Mouse (Mus musculus): ENCODE data around the gene Syne3.

The Syne3 gene

DNA sequence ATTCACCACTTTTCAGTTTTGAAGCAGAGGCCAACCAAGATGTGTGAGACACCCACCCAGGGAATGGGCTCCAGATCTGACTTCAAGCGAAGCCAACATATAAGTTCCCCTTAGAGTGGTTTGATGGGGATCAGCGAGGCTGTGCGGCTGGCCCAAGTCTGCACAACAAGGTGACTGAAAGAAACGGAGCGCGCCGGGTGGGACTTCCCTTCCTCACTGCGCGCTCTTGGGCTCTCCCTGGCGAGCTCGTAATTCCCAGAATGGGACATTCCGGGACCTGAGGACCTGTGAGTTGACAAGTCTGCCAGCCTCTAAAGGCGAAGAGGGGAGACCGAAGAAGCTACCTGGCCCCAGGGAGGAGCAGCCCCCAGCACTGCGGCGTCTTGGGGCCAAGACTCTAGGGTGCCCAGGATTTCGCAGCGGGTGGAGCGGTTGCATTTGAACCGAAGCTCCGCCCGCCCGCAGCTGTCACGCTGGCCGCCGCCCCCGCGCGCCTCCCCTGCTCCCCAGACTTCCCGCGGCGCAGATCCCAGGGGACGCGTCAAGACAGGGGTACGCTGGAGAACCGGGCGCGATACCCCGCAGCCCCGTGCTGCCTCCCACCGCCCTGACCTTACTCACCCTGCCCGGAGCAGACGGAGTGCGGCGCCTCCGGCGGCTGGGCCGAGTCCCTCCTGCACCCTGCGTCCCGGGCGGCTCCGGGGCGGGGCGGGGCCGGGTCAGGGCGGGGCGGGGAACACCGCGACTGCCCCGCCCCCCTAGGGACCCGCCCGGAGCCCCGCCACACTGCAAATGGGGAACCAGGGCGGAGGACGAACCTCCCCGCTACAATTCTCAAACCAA is at the start of gene Syne3:
Gene Syne3 (minus strand): TSS at position 440 of the 843 bp plus-strand sequence.
- peak; percentile 92 for DNase-seq

DNA sequence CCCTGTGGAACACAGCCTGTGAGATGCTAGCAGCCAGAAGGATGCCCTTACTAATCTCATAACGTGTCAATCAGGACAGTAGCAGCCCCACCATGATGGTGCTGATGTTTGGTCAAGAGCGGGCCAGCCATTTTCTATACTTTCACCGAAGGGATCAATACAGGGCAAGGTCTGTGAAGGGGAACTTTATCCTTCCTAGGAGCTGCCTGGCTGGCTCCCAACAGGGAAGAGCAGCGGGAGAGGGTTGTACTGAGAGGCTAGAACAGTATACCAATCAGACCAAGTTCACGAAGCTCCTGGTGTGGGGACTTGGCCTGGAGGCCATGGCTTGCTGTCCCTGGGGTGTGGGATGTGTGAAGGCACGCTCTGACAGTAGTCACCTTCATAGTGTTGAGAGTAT is 45.7 kb upstream of the Syne3 start:
- DNase-seq: no peak

DNA sequence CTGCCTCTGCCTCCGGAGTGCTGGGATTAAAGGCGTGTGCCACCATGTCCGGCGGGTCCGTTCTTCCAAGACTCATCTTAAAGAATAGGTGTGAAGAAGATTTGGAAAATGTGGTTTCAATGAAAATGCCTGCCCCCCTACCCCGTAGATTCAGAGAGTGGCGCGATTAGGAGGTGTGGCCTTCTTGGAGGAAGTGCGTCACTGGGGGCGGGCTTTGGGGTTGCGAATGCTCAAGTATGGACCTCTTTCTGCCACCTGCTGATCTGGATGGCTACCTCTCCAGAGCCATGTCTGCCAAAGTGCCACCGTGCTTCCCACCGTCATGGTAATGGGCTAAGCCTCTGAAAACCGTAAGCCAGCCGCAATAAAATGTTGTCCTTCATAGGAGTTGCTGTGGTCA is 44.4 kb upstream of the Syne3 start:
- no peak for DNase-seq

DNA sequence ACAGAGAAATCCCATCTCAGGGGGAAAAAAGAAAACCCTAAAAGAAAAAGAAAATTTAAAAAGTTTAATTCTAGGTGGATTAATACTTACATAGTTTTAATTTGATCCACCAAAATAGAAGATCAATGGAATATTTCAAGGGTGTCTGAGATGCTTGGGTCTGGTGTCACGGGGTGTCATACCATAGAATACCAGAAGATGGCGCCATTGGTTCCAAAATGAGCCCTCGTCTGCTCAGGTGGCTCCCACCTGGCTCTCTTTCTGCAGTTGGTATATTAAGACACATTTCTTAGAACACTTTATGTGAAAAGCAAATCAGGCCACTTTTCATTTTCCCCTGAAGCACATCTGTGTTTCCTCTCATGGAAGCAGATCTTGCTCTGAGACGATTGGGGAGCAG is 41.3 kb upstream of the Syne3 start:
- DNase-seq: peak; percentile 78

DNA sequence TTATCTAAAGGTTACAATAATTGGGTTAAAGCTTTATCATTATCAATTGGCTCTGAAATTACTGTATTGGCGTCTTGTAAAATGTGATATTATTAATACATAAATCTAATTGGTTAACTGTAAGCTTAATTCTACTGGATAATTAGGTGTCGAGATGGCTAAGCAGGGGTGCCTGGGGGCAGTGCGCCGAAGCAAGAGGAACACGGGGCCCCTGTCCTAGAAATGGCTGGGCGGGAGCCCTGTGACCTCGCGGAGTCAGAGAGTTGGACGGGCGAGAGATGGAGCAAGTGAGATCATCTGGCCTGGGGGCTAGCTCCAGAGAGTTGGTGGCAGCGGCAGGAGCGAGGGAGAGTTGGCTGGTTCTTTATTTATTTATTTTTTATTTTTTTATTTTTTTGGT is 40.2 kb upstream of the Syne3 start:
- no peak for DNase-seq

DNA sequence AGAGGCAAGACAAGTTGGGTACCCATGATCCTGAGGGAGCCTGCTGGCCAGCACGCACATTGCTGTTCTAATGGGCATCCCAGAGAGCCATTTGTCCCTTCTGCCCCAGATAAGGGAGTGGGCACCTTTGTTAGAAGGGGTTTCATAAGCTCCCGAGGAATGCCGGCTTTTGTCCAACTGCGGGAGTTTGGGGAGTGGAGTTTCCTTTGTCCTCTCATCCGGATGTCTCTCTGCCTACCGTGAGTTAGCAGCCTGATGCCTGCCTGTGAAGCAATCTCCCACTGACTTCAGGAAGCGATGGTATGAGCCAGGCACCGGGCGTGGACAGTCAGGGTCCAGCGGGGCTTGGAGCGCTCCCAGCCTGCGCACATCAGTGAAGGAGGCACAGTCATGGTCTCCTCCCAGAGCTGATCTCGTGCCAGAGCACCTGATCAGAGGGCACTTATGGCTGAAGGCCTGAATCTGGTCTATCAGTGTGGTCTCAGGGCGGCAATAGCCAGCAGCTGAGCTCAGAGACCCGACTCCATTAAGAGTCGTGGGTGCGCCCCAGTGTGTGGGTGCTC is 38.8 kb upstream of the Syne3 start:
- DNase-seq: no peak

DNA sequence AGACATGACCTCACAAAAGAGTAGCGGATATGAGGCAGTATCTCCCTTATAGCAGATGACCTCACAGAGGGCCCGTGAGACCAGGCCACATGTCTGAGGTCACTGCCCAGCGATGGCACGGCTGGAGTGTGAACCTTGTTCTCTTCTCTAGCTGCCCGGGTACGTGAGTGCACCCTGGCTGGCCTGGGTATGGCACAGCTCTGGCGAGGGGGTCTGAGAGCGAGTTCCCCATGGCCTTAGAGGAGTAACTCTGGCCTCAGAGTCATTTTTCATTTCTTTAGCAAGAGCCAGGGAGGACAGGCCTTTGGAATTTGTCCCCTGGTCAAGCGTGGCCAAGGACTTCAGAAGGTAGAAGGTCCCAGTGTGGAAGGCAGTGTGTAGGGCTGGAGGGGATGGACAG is 35.2 kb upstream of the Syne3 start:
- no peak for DNase-seq

DNA sequence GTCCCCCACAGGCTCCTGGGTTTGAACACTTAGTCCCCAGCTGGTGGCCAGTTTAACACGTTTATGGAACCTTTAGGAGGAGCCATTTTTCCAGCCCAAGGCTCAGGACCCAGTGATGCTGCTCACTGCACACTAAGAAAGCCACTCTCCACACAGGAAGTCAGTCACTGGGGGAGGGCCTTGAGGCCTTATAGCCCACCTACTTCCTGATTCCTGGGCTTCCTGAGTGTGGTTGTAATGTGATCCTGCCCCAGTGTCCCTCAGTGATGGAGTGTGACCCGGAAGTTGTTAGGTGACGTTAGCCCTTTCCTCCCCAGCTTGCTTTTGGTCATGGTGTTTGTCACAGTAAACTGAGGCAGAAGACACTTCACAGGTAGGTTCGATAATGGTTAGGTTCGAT is 33.5 kb upstream of the Syne3 start:
- DNase-seq: no peak

DNA sequence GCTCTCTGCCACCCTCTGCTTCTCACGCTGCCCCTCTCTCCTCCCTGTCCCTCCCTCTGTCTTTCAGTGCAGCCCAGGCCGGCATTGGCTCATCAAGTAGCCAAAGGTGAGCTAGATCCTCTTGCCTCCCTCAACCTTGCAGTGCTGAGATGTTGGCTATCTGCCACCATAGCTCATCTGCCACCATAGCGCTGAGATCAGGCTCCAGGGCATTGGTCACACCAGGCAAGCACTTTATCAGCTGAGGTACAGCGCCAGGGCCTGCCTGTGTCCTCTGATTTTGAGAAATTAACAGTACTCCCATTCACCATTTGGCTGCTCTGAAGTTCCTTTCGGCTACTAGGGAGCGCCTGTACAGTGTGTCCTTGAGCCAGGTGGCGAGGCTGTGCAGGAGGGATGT is 31.3 kb upstream of the Syne3 start:
- DNase-seq: no peak

DNA sequence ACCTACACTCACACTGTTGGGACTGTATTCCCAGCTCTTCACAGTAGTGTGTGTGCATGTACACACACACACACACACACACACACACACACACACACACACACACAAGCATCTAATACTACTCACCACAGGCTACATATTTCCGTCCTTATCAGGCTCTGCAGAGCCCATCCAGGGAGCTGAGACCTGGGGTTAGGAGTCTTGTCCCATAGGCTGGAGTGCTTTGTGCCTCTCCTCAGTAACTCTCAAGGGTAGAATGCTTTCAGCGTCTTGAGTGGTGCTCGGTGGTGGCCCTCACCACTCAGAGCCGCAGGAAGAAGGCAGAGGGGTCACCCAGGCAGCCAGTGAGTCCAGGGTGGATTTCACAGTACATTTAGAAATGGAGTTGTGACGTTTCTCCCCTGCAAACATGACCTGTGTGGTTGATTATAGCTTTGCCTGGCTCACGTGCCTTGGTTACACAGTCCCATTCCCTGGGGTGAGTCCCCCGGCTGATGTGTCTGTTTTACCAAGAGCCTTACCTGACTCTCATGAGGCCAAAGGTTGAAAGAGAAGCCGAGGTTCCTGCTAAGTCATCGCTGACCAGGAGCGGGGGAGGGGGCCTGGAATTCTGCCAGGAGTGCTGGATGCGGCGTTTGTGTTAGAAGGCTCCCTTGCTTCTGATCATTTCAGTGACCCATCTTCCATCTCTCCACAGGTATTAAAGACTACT is 30.1 kb upstream of the Syne3 start:
- DNase-seq: no peak

DNA sequence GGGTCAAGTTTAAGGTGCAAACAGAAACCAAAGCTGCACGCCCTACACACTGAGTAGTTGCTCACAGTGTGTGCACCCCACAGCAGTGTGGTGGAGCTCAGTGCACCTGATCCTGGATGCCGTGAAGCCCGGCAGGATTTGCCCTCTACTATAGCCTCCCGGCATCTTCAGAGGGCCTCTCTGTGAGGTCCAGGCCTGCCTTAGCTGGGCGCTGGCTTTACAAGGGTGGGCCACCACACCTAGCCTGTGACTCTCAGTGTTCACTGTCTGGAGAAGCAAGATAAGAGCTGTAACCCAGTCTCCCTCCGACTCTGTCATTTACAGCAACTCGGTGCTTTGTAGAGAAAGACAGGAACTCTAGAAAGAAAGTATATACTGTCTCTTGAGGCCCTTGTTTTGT is 29.3 kb upstream of the Syne3 start:
- DNase-seq: no peak

DNA sequence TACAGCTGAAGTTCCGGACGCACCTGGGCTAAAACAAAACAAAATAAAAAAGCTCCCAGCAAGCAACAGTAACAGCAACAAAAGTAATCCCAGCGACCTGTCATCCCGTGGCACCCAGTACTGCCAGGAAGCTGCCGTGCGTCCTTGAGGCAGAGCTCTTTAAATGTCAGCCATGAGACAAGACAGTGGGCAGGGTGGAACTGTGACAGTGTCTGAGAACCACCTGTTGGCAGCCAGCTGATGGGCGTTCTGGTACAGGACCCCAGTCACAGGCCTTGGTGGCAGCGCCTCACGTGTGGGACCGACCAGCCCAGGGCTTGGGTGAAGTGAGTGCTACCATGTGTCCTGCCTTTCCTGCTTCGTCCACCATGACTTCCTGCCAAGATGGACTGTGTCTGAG is 28.6 kb upstream of the Syne3 start:
- DNase-seq: no peak

DNA sequence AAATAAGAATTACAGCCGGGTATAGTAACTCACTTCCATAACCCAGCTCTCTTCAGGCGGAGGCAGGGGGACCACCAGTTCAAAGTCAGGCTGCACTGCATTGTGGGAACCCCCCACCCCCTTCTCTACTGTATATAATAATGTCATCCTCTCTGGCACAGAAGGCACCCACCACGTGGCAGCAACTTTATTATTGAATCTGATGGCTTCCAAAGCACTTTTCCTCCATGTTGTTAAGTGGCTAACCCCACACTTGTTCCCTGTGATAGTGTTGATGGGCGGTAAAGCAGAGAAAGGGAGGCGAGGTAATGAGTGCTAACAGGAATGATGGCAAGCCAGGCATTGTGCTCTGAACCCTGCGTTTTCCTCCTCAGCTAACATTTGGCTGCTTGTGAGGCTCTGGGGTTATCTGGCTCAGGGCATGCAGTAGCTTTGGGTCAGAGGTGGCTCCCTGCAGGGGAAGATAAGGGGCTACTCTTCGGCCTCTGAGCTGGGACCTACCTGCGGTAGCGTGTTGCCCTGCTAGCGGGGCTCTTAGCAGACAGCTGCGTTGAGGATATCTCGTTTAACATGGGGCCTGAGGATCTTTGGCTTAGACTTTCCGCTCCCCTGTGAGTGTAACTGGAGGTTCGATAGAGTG is 24.6 kb upstream of the Syne3 start:
- DNase-seq: no peak

DNA sequence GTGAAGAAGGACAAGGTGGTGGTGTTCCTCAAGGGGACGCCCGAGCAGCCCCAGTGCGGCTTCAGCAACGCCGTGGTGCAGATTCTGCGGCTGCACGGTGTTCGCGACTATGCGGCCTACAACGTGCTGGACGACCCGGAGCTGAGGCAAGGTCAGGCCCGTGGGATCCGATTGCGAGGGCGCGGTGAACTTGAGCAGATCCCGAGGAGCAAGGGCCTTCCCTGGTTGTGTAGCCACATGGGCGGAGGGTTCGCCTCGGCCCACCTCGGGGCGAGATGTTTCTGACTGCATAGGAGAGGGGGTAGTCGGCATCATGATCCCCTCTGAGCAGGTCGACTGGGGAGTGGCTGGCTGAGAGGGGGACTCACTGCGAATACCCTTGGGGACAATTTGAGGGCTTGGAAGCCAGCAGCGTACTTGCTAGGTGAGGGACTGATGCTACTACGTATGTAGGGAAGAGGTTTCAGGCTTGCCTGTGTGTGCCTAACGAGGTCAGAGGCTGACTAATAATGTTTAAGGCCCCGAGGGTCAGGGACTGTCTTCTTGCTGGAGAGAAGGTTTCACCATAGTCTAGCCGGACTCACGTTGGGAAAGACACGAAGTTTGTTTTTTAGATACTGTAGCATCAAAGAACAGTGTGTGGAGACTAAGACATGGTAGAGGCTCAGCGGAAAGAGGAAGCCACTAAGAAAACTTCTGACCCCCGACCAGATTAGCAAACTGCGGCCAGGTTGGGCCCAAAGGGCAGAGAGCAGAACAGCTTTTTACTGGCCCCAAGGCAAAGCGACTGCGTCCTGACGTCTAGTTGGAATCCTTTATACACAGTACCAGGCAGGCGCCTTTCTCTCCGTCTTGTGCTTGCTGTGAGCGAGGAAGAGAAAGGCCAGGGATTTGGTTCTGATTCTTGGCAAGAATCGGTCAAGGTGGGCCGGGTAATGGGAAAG is 23.5 kb upstream of the Syne3 start:
- DNase-seq: no peak

DNA sequence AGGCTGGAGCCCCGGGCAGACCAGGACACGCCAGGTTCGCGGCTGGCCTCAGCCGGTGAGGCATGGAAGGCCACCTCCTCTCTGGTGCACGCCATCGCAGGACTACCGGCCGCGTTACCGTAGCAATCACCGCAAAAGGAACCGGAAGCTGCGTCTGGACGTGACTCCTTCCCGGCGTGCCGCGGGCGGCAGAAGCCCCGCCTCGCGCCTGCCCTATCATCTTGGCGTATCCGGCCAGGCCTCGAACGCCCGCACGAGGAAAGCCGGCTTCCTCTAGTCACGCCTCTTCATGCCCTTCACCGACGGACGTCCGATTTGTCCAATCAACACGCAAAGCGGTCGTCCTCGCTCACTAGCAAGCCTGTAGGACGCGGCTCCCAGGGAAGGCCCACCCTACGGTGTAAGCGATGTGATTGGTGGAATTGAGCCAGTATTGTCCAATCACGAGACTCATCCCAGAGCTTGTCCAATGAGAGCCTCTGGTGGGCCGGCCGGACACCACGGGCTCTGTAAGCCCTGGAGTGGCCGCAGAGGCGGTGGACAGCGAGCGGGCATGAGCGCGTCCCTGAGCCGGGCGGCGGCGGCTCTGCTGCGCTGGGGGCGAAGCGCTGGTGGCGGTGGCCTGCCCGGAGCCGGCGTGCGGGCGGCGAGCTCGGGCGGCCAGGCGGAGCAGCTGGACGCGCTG is 22.7 kb upstream of the Syne3 start, which contains the start of gene Glrx5:
Gene Glrx5 (plus strand): TSS at position 542 of the 685 bp plus-strand sequence.
- peak; percentile 93 for DNase-seq

DNA sequence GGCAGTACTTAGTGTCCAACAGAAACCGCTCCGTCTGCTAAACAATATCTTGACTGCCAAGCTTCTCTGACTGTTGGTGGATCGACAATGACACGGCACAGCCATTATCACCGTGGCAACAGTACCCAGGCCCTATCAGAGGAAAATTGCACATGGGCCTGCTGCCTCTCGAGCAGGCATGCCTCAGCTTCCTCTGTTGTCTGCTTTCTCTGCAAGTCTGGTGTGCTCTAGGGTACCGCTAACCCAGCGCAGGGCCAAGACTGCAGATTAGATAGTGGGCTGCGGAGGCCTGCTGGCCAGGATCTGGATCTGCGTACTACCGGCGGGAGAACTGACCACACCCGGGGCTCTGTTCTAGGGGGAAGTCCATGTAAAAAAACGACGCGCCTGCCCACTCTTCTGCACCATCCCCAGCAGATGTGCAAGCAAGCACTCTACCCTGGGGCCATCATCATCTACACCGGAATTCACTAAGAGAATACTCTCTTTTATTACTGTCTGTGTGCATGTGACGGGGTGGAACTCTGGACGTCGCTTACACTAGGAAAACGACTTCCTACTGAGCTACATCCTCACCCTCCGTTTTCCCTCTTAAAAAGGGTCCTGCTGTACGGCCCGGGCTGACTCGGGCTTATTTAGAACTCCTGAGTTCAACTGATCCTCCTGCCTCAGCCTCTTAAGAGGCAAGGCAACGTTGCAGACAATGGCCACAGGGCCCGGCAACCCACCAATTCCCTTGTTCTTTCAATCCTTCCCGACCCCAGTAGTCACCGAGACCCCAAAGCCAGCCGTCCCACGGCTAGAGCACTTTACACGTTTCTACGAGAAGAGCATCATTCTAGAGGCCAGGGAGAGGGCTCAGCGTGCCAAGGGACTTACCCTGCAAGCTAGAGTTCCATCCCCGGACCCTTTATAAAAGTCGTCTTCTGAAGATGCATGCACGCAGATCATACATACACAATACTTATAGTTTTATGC is 21.8 kb upstream of the Syne3 start:
- peak; percentile 46 for DNase-seq

DNA sequence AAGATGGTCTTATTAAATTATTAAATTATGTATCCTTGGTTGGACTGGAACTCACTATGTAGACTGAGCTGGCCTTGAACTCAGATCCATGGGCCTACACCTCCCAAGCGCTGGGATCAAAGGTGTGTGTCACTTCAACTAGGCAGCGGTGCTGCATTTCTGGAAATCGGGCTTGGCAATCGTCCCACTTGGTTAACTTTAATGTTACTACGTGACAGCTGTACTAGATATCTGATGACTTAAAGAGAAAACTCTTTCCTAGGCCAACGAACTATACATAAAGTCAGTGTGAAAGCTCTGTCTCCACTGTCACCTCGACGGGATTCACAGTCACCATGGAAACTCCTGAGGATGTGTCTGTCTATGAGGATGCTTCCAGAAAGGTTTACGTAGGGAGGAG is 20.3 kb upstream of the Syne3 start:
- DNase-seq: no peak

DNA sequence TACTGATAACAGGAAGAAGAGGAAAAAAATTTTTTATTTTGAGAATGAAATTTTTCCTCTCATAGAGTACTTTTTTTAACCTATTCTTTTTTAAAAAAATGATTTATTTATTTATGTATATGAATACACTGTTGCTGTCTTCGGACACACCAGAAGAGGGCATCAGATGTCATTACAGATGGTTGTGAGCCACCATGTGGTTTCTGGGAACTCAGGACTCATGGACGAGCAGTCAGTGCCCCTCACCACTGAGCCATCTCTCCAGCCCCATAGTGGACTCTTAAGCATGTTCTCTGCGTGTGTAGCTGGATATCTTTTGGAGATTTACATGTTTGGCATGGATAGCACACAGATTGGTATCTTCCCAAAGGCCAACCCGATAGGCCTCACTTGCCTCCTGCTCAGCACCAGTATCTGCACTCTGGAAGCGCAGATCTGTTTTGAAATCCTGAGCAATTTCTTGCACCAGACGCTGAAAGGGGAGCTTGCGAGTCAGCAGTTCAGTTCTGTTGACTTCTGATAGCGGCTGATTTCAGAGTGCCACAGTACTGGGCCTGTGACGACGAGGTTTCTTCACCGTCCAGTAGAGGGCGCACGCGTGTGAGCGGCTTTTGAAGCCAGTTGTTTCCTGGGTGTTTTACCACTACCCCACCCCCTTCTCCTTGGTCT is 17.8 kb upstream of the Syne3 start:
- DNase-seq: peak; percentile 96

DNA sequence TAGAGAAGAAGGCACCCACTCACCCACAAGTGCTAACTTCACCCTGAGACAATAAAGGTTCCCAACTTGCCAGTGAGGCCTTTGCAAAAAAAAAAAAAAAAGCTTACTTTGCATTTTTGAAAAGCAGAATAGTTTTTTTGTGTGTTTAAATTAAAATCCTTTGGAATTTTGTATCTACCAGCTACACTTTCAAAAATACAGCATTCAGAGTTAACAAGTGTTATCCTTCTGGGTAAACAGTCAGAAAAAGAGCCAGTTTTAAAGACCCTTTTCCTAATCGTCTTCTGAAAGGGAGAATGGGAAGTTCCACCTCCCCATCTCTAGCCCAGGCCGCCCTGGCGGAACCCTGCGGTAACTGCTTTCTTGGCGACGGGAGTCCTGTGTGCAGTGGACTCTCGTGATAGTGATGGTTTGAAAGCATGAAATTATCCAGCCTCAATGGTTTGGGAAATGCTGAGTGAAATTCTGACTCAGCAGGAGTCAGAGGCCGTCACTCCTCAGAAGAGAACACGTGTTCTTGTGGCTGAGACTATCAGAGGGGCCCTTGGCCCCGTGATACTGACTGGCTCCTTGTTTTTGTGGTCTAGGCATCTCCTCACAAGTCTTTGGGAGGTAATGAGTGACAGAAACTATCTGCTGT is 16.5 kb upstream of the Syne3 start:
- peak; percentile 52 for DNase-seq
